Mouse (Mus musculus) urinary bladder, postnatal 25 days (tissue): ENCODE data around the gene Olfr1392.
A peak's percentile ranks its signal among the peaks of the same experiment; 100 is the strongest.
"Not testable (repeated sequence)": the region's sequence is repeated elsewhere in the genome, so short reads cannot be mapped to it uniquely, and the experiment has no call there.

Source experiments
- DNase-seq: peaks from one replicate; pipeline ENCODE4 v3.0.0; 2022; ENCODE audit warnings: low spot score

The Olfr1392 gene

GRCm38 (mm10) chr11:49252048-49252447 lies 33.0 kb upstream of the Olfr1392 start:
- no peak for DNase-seq

GRCm38 (mm10) chr11:49253035-49253434 lies 32.0 kb upstream of the Olfr1392 start:
- DNase-seq: no peak

GRCm38 (mm10) chr11:49259296-49259695 lies 25.8 kb upstream of the Olfr1392 start:
- DNase-seq: no peak

GRCm38 (mm10) chr11:49259829-49260228 lies 25.3 kb upstream of the Olfr1392 start:
- no peak for DNase-seq

GRCm38 (mm10) chr11:49260598-49261312 lies 24.3 kb upstream of the Olfr1392 start:
- no peak for DNase-seq

GRCm38 (mm10) chr11:49261313-49261855 lies 23.7 kb upstream of the Olfr1392 start:
- DNase-seq: no peak

GRCm38 (mm10) chr11:49262286-49262685 lies 22.8 kb upstream of the Olfr1392 start:
- DNase-seq: no peak

GRCm38 (mm10) chr11:49263149-49263548 lies 21.9 kb upstream of the Olfr1392 start:
- DNase-seq: no peak

- DNase-seq: no peak
Observed at GRCm38 (mm10) chr11:49264081-49264480, 21.0 kb upstream of the Olfr1392 start.

- no peak for DNase-seq
Observed at GRCm38 (mm10) chr11:49264622-49265021, 20.5 kb upstream of the Olfr1392 start.

- DNase-seq: no peak
Observed at GRCm38 (mm10) chr11:49265101-49265500, 20.0 kb upstream of the Olfr1392 start.

- DNase-seq: no peak
Observed at GRCm38 (mm10) chr11:49266671-49267070, 18.4 kb upstream of the Olfr1392 start.

- DNase-seq: no peak
Observed at GRCm38 (mm10) chr11:49267316-49267715, 17.8 kb upstream of the Olfr1392 start.

GRCm38 (mm10) chr11:49267970-49268579 lies 17.0 kb upstream of the Olfr1392 start:
- DNase-seq: no peak

GRCm38 (mm10) chr11:49269761-49270160 lies 15.3 kb upstream of the Olfr1392 start:
- DNase-seq: no peak

- no peak for DNase-seq
Observed at GRCm38 (mm10) chr11:49270368-49270767, 14.7 kb upstream of the Olfr1392 start.

- peak; percentile 31 for DNase-seq
Observed at GRCm38 (mm10) chr11:49271334-49271733, 13.7 kb upstream of the Olfr1392 start.

- DNase-seq: no peak
Observed at GRCm38 (mm10) chr11:49273834-49274519, 11.1 kb upstream of the Olfr1392 start.

- DNase-seq: no peak
Observed at GRCm38 (mm10) chr11:49278222-49278621, 6.9 kb upstream of the Olfr1392 start, which contains the start of gene Olfr1393. Olfr1393 (plus strand) TSS chr11:49278304.

- DNase-seq: no peak
Observed at GRCm38 (mm10) chr11:49287251-49287650, 2.2 kb downstream of the Olfr1392 start.

GRCm38 (mm10) chr11:49292777-49293176 lies 7.7 kb downstream of the Olfr1392 start:
- DNase-seq: no peak

- no peak for DNase-seq
Observed at GRCm38 (mm10) chr11:49304441-49304840, 19.4 kb downstream of the Olfr1392 start, which contains the start of gene Olfr10. Olfr10 (plus strand) TSS chr11:49304741.

GRCm38 (mm10) chr11:49308547-49308946 lies 23.5 kb downstream of the Olfr1392 start:
- not testable (repeated sequence) for DNase-seq
